Mouse (Mus musculus): ENCODE data around the gene Rergl. TPM values are rescaled to one million over a fixed set of nuclear protein-coding genes. Genes with fewer than 3 reads are reported as not detected.

Gene Rergl
- not detected in 2 replicates for polyA plus RNA-seq (2015; fragmentation: Nextera tagmentation; extraction: Ambion mirVana)

DNA sequence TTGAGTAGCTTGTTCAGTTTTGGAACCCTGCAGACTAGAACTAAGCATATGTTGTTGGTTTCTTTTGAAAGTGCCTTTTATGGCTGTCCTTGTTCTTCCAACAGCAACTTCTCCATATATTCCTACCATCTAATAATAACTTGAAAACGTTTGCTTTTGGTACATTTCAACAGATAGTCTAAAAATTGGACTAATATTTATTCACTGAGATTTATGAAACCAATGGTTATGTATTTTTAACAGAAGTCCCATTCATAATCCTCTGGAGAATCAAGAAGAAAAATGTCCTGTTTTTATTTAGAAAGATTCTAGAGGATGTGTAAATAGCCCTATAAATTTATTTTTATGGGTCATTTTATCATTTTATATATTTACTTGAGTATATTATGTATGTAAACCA lies at the start of gene Rergl:
Gene Rergl (minus strand): TSS at position 101 of the 400 bp plus-strand sequence.
- Histone ChIP-seq H3K4me1 (ENCODE audit: control insufficient read depth, insufficient read depth, low read length) (no peaks in the 10 kb centered on the region), H3K27me3 (ENCODE audit: control insufficient read depth, insufficient read depth, low read depth, low read length) (no peaks in the 10 kb centered on the region), H3K27ac (ENCODE audit: low read length) (no peak within 1 kb of the TSS), H3K4me2 (ENCODE audit: low read length) (no peak within 1 kb of the TSS), H3K9ac (ENCODE audit: low read depth, low read length) (no peak within 1 kb of the TSS), H3K4me3 (ENCODE audit: low read depth, low read length) (no peak within 1 kb of the TSS), H3K9me3 (replicated peaks; ENCODE audit: control insufficient read depth, low read length, poor library complexity, severe bottlenecking) (no peaks in the 10 kb centered on the region), H3K36me3 (ENCODE audit: control insufficient read depth, insufficient read depth, low read length) (no peaks in the 10 kb centered on the region)
- ATAC-seq: no peak
- WGBS: 28% methylated on average over 1 of the region's 1 CpGs

DNA sequence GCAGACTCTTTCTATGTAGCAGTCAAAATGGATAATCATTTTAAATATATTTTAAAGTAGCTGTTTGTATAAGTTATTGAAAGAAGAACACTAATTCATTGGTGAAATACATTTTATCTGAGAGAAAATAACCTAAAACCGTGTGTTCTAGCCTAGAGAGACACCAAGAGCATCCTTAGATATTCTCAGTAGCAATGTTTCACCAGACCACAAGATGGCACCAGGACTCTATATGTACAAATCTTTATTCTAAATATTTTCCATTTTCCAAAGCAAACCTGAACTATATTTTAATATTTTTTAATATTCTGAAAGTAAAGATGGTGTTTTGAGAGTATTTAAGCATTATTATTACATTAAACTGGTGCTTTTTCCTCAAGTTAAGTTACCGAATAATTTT lies 36.7 kb upstream of the Rergl start:
- ATAC-seq: no peak
- Histone ChIP-seq H3K4me1 (ENCODE audit: control insufficient read depth, insufficient read depth, low read length) (no peaks in the 10 kb centered on the region), H3K4me3 (ENCODE audit: low read depth, low read length) (no peak overlapping the region), H3K27me3 (ENCODE audit: control insufficient read depth, insufficient read depth, low read depth, low read length) (no peaks in the 10 kb centered on the region), H3K36me3 (ENCODE audit: control insufficient read depth, insufficient read depth, low read length) (no peaks in the 10 kb centered on the region), H3K9ac (ENCODE audit: low read depth, low read length) (no peak overlapping the region), H3K27ac (ENCODE audit: low read length) (no peak overlapping the region), H3K9me3 (replicated peaks; ENCODE audit: control insufficient read depth, low read length, poor library complexity, severe bottlenecking) (no peaks in the 10 kb centered on the region), H3K4me2 (ENCODE audit: low read length) (no peak overlapping the region)
- 68% methylated on average over 2 of the region's 2 CpGs for WGBS

DNA sequence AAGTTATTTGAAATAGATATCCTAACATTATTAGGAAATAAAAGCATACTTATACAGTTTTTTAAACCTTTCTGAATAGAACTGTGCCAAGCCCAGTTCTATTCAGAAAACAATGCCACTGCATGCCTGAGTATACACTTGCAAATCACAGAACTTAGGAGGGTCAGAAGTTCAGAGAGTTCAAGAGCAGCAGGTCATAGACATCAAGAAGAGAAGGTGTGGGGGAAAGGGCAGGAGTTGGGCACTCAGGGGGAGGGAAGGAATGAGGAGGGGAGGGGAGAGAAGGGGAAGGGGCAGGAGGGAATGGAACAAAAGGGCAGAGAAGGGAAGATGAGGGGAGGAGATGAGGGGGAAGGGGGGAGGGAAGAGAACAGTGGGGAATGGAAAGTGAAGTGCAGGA lies 23.6 kb upstream of the Rergl start:
- no peak for ATAC-seq
- Histone ChIP-seq H3K4me2 (ENCODE audit: low read length) (no peak overlapping the region), H3K36me3 (ENCODE audit: control insufficient read depth, insufficient read depth, low read length) (no peaks in the 10 kb centered on the region), H3K27ac (ENCODE audit: low read length) (no peak overlapping the region), H3K4me1 (ENCODE audit: control insufficient read depth, insufficient read depth, low read length) (no peaks in the 10 kb centered on the region), H3K4me3 (ENCODE audit: low read depth, low read length) (no peak overlapping the region), H3K9ac (ENCODE audit: low read depth, low read length) (no peak overlapping the region), H3K9me3 (replicated peaks; ENCODE audit: control insufficient read depth, low read length, poor library complexity, severe bottlenecking) (no peaks in the 10 kb centered on the region), H3K27me3 (ENCODE audit: control insufficient read depth, insufficient read depth, low read depth, low read length) (no peaks in the 10 kb centered on the region)

- H3K4me3 ChIP-seq (ENCODE audit: low read depth, low read length): no peak overlapping the region
- no peaks in the 10 kb centered on the region for H3K9me3 ChIP-seq (replicated peaks; ENCODE audit: control insufficient read depth, low read length, poor library complexity, severe bottlenecking)
- no peak overlapping the region for H3K27ac ChIP-seq (ENCODE audit: low read length)
- H3K36me3 ChIP-seq (ENCODE audit: control insufficient read depth, insufficient read depth, low read length): no peaks in the 10 kb centered on the region
- no peak overlapping the region for H3K9ac ChIP-seq (ENCODE audit: low read depth, low read length)
- H3K4me1 ChIP-seq (ENCODE audit: control insufficient read depth, insufficient read depth, low read length): no peaks in the 10 kb centered on the region
- H3K27me3 ChIP-seq (ENCODE audit: control insufficient read depth, insufficient read depth, low read depth, low read length): no peaks in the 10 kb centered on the region
- no peak for ATAC-seq
- 21% methylated on average over 5 of the region's 5 CpGs for WGBS
- H3K4me2 ChIP-seq (ENCODE audit: low read length): no peak overlapping the region
Measured at GRCm38 (mm10) chr6:139524288-139524687, 22.5 kb upstream of the Rergl start.

DNA sequence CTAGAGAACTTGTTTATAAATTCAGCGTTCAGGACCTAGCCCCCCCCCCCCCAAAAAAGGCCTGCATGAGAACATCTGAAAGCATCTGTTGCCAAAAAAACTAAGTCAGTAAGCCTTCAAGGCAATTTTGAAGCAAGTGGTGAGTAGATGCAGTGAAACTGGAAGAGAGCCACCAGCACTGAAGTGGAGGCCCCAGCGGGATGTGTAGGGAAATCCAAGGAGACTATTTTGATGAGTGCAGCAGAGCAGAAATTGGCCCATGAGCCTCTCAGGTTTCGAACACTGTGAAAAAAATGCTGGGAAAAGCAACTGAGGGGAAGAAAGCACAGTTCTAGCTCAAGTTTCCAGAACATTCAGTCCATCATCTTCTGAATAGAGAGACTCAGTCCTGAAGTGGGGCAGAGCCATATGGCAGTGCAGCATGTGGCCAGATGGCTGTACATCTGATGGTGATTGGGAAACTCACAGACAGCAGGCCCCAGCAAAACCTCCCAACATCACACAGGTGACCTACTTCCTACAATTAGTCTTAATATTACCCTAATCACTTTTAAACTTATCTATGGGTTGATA lies 13.2 kb upstream of the Rergl start:
- no peaks in the 10 kb centered on the region for H3K9me3 ChIP-seq (replicated peaks; ENCODE audit: control insufficient read depth, low read length, poor library complexity, severe bottlenecking)
- no peak for ATAC-seq
- H3K27me3 ChIP-seq (ENCODE audit: control insufficient read depth, insufficient read depth, low read depth, low read length): no peaks in the 10 kb centered on the region
- H3K4me1 ChIP-seq (ENCODE audit: control insufficient read depth, insufficient read depth, low read length): no peaks in the 10 kb centered on the region
- H3K36me3 ChIP-seq (ENCODE audit: control insufficient read depth, insufficient read depth, low read length): no peaks in the 10 kb centered on the region
- no peak overlapping the region for H3K9ac ChIP-seq (ENCODE audit: low read depth, low read length)
- no peak overlapping the region for H3K27ac ChIP-seq (ENCODE audit: low read length)
- H3K4me3 ChIP-seq (ENCODE audit: low read depth, low read length): no peak overlapping the region
- H3K4me2 ChIP-seq (ENCODE audit: low read length): no peak overlapping the region
- 87% methylated on average over 3 of the region's 3 CpGs for WGBS

DNA sequence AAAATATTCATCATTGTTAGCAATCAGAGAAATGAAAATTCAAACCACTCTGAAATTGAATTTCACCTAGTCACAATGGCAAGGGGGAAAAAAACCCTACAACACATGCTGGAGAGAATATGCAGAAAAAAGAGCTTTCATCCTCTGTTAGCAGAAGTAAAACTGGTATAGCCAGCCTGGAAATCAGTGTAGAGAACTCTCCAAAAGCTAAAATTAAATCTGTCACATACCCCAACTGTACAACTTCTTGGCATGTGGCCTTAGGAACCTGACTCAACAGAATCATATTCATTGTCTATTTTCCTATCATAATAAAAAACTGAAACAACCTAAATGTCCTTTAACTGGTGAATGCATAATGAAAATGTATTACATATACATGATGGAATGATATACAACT lies 22.0 kb downstream of the Rergl start:
- no peak overlapping the region for H3K27ac ChIP-seq (ENCODE audit: low read length)
- no peak for ATAC-seq
- no peak overlapping the region for H3K9ac ChIP-seq (ENCODE audit: low read depth, low read length)
- H3K4me1 ChIP-seq (ENCODE audit: control insufficient read depth, insufficient read depth, low read length): no peaks in the 10 kb centered on the region
- H3K27me3 ChIP-seq (ENCODE audit: control insufficient read depth, insufficient read depth, low read depth, low read length): no peaks in the 10 kb centered on the region
- H3K4me2 ChIP-seq (ENCODE audit: low read length): no peak overlapping the region
- H3K36me3 ChIP-seq (ENCODE audit: control insufficient read depth, insufficient read depth, low read length): no peaks in the 10 kb centered on the region
- no peaks in the 10 kb centered on the region for H3K9me3 ChIP-seq (replicated peaks; ENCODE audit: control insufficient read depth, low read length, poor library complexity, severe bottlenecking)
- no peak overlapping the region for H3K4me3 ChIP-seq (ENCODE audit: low read depth, low read length)

DNA sequence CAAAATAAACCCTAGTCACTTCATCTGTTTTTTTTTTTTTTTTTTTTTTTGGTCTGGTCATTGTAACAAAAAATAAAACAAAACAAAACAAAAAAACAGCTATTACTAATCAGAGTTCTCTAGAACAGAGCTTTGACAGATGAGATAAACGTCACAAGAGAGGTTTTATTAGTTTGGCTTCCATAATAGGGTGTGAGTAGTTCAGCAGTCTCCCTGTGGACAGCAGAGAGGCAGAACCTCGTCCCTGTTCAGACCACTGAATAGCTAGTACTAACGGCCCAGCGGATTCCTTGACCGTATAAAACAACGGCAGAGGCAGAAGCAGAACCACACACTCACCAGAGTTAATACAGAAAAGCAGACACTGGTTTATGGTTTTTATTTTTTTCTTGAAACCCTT lies 36.8 kb downstream of the Rergl start:
- no peak overlapping the region for H3K4me3 ChIP-seq (ENCODE audit: low read depth, low read length)
- no peak overlapping the region for H3K9ac ChIP-seq (ENCODE audit: low read depth, low read length)
- H3K27ac ChIP-seq (ENCODE audit: low read length): no peak overlapping the region
- no peak overlapping the region for H3K4me2 ChIP-seq (ENCODE audit: low read length)
- H3K9me3 ChIP-seq (replicated peaks; ENCODE audit: control insufficient read depth, low read length, poor library complexity, severe bottlenecking): no peaks in the 10 kb centered on the region
- no peaks in the 10 kb centered on the region for H3K4me1 ChIP-seq (ENCODE audit: control insufficient read depth, insufficient read depth, low read length)
- H3K27me3 ChIP-seq (ENCODE audit: control insufficient read depth, insufficient read depth, low read depth, low read length): no peaks in the 10 kb centered on the region
- H3K36me3 ChIP-seq (ENCODE audit: control insufficient read depth, insufficient read depth, low read length): no peaks in the 10 kb centered on the region
- no peak for ATAC-seq
- 88% methylated on average over 6 of the region's 6 CpGs for WGBS

GRCm38 (mm10) chr6:139464292-139464691 lies 37.5 kb downstream of the Rergl start:
- H3K27ac ChIP-seq (ENCODE audit: low read length): no peak overlapping the region
- H3K36me3 ChIP-seq (ENCODE audit: control insufficient read depth, insufficient read depth, low read length): no peaks in the 10 kb centered on the region
- no peak for ATAC-seq
- 90% methylated on average over 2 of the region's 2 CpGs for WGBS
- H3K4me2 ChIP-seq (ENCODE audit: low read length): no peak overlapping the region
- H3K27me3 ChIP-seq (ENCODE audit: control insufficient read depth, insufficient read depth, low read depth, low read length): no peaks in the 10 kb centered on the region
- H3K9me3 ChIP-seq (replicated peaks; ENCODE audit: control insufficient read depth, low read length, poor library complexity, severe bottlenecking): no peaks in the 10 kb centered on the region
- H3K4me1 ChIP-seq (ENCODE audit: control insufficient read depth, insufficient read depth, low read length): no peaks in the 10 kb centered on the region
- H3K9ac ChIP-seq (ENCODE audit: low read depth, low read length): no peak overlapping the region
- no peak overlapping the region for H3K4me3 ChIP-seq (ENCODE audit: low read depth, low read length)

DNA sequence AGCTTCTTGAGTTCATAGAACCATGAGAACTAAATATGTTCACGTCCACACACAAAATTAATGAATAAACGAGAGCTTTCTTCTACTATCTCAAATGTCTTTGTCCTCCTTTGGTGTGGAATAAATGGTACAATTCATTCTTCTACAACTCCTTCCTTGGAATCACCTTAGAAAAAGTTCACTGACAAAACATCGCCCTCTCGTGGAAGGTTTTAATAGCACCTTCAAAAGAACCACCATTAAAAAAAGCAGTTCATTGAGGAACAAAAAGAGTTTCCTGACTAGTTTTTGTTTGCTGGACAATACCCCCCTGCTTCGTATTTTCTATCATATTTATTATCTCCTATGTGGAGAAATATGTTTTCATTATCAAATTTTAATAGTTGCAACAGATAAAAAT lies 40.7 kb downstream of the Rergl start:
- 34% methylated on average over 5 of the region's 5 CpGs for WGBS

More for the DNA sequence above, 40.7 kb downstream of the Rergl start:
- H3K4me3 ChIP-seq (ENCODE audit: low read depth, low read length): no peak overlapping the region
- no peak overlapping the region for H3K4me2 ChIP-seq (ENCODE audit: low read length)
- H3K4me1 ChIP-seq (ENCODE audit: control insufficient read depth, insufficient read depth, low read length): no peaks in the 10 kb centered on the region
- H3K27me3 ChIP-seq (ENCODE audit: control insufficient read depth, insufficient read depth, low read depth, low read length): no peaks in the 10 kb centered on the region
- no peak overlapping the region for H3K9ac ChIP-seq (ENCODE audit: low read depth, low read length)
- no peaks in the 10 kb centered on the region for H3K36me3 ChIP-seq (ENCODE audit: control insufficient read depth, insufficient read depth, low read length)
- ATAC-seq: no peak
- H3K9me3 ChIP-seq (replicated peaks; ENCODE audit: control insufficient read depth, low read length, poor library complexity, severe bottlenecking): no peaks in the 10 kb centered on the region
- no peak overlapping the region for H3K27ac ChIP-seq (ENCODE audit: low read length)

Data from midbrain, embryonic 16.5 days (tissue).